Mouse (Mus musculus) testis, adult 2 months (tissue): Measurements from ENCODE around the gene Btbd1.

Source experiments
- CTCF ChIP-seq: fragments of 200-500 bp; IDR thresholded peaks from 2 replicates; pipeline ENCODE4 v1.5.1; 2012; ENCODE audit warnings: low read depth, mild to moderate bottlenecking, inconsistent platforms, low read length, moderate library complexity; ENCODE audit not compliant: control insufficient read depth, insufficient read depth, insufficient replicate concordance
- POLR2A ChIP-seq: fragments of 200-500 bp; IDR thresholded peaks from 2 replicates; pipeline ENCODE4 v1.6.1; 2012; ENCODE audit warnings: low read depth, mild to moderate bottlenecking, inconsistent platforms, low read length, moderate library complexity; ENCODE audit not compliant: control insufficient read depth

GRCm38 (mm10) chr7:81843903-81844302 is 14.7 kb upstream of the Btbd1 start:
- TF ChIP-seq CTCF (no peak), POLR2A (no peak)
